In the genomic region with DNA sequence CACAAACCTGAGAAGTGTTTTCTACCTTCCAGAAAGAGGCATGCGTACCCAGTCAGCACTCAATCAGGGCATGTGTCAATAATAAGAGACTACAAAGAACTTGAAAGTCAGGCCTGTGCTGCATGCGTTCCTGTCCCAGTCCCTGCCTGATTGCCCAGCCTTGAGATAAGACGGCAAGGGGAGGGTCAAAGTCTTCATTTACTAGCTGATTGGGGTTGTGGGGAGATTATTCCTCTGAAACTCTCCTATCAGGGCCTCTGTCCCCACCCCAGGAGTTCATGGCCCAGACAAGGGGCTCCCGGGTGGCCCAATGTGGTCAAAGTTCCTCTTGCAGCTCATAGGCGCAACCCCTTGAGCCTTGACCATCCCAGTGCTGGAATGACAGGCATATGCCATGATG, we compare ENCODE assay signal across 10 mouse cellular contexts. TPM values are rescaled to one million over a fixed set of nuclear protein-coding genes. Genes with fewer than 3 reads are reported as not detected.
DNase-seq lines count a peak whose midpoint lies in the region; ATAC-seq and TF ChIP-seq lines count a peak whose summit lies in the region.
"Had no signal": no experiment of that assay in that cellular context is flagged by ENCODE, and none has a peak within 500 bp of the region (broad histone marks: within the 10 kb centered on the region; RNA-seq: fewer than 3 reads in every experiment).

No protein-coding gene starts in this region.

- no peaks in the 10 kb centered on the region for H3K9me3 ChIP-seq in forebrain, embryonic 14.5 days (replicated peaks; ENCODE audit: control insufficient read depth, low read length)
- H3K9me3 ChIP-seq in forebrain, postnatal 0 days (ENCODE audit: low read length), result no peaks in the 10 kb centered on the region
- no peaks in the 10 kb centered on the region for H3K9me3 ChIP-seq in lung, postnatal 0 days (ENCODE audit: low read length)
- no peaks in the 10 kb centered on the region for H3K9me3 ChIP-seq in limb, embryonic 13.5 days
- H3K9me3 ChIP-seq in stomach, embryonic 16.5 days (replicated peaks; ENCODE audit: control insufficient read depth, low read length), result no peaks in the 10 kb centered on the region

- WGBS in forebrain, embryonic 14.5 days, result 84% methylated on average over 5 of the region's 5 CpGs
- WGBS in forebrain, postnatal 0 days, result 84% methylated on average over 5 of the region's 5 CpGs
- 59% methylated on average over 5 of the region's 5 CpGs for WGBS in lung, postnatal 0 days
- 81% methylated on average over 5 of the region's 5 CpGs for WGBS in limb, embryonic 13.5 days
- WGBS in stomach, embryonic 16.5 days, result 56% methylated on average over 5 of the region's 5 CpGs

- TF ChIP-seq CTCF in forebrain, postnatal 0 days (IDR thresholded peaks at IDR 0.05; ENCODE audit: low read depth), result no peak
- TF ChIP-seq CTCF in lung, postnatal 0 days (IDR thresholded peaks at IDR 0.05), result no peak

- no peak overlapping the region for H3K4me3 ChIP-seq in forebrain, embryonic 14.5 days (ENCODE audit: low read depth, low read length)
- no peak overlapping the region for H3K4me3 ChIP-seq in forebrain, postnatal 0 days (ENCODE audit: low read depth, low read length)
- no peak overlapping the region for H3K4me3 ChIP-seq in lung, postnatal 0 days (ENCODE audit: low read depth, low read length)
- no peak overlapping the region for H3K4me3 ChIP-seq in limb, embryonic 13.5 days
- H3K4me3 ChIP-seq in stomach, embryonic 16.5 days (replicated peaks; ENCODE audit: low read length), result no peak overlapping the region

- ATAC-seq in forebrain, embryonic 14.5 days, result no peak
- ATAC-seq in forebrain, postnatal 0 days, result no peak
- ATAC-seq in lung, postnatal 0 days, result no peak
- no peak for ATAC-seq in limb, embryonic 13.5 days (ENCODE audit: low FRiP score, low read depth)
- peak; percentile 24; the same call in 1 of the 2 replicates for ATAC-seq in stomach, embryonic 16.5 days (ENCODE audit: insufficient read depth, low FRiP score)

- H3K27ac ChIP-seq in forebrain, embryonic 14.5 days (ENCODE audit: low read depth, low read length), result no peak overlapping the region
- no peak overlapping the region for H3K27ac ChIP-seq in forebrain, postnatal 0 days (ENCODE audit: low read depth, low read length)
- peak overlapping the region; percentile 32; the same call in 1 of the 2 replicates for H3K27ac ChIP-seq in lung, postnatal 0 days (ENCODE audit: low read length)
- no peak overlapping the region for H3K27ac ChIP-seq in limb, embryonic 13.5 days
- H3K27ac ChIP-seq in stomach, embryonic 16.5 days (ENCODE audit: low read length), result peak overlapping the region; percentile 80

- no peaks in the 10 kb centered on the region for H3K36me3 ChIP-seq in forebrain, embryonic 14.5 days (ENCODE audit: control insufficient read depth, insufficient read depth, low read length)
- H3K36me3 ChIP-seq in forebrain, postnatal 0 days (ENCODE audit: insufficient read depth), result no peaks in the 10 kb centered on the region
- H3K36me3 ChIP-seq in lung, postnatal 0 days (ENCODE audit: insufficient read depth, low read length), result no peaks in the 10 kb centered on the region
- peaks cover 4% of the 10 kb centered on the region; the same call in 1 of the 2 replicates for H3K36me3 ChIP-seq in limb, embryonic 13.5 days
- H3K36me3 ChIP-seq in stomach, embryonic 16.5 days (ENCODE audit: control insufficient read depth, insufficient read depth, low read length), result no peaks in the 10 kb centered on the region

- intact Hi-C loops in gastrocnemius, postnatal 14 days (cut with DNase I; ENCODE audit: low total_unique reads), result no loop called here

- no peak for TF ChIP-seq EP300 in lung, postnatal 0 days (IDR thresholded peaks at IDR 0.05)

- DNase-seq in forebrain, embryonic 14.5 days (ENCODE audit: low spot score), result no peak
- DNase-seq in forebrain, postnatal 0 days, result no peak
- DNase-seq in lung, postnatal 0 days (ENCODE audit: low spot score), result peak; percentile 33
- no peak for DNase-seq in lung, postnatal 10 days
- DNase-seq in cerebellum, postnatal 10 days, result no peak
- DNase-seq in gastrocnemius, postnatal 14 days, result no peak
- DNase-seq: gastrocnemius, adult 2 months; right cerebral cortex, adult 18-20 months had no signal

- peak overlapping the region; percentile 22; the same call in 1 of the 2 replicates for H3K9ac ChIP-seq in forebrain, embryonic 14.5 days (ENCODE audit: low read length)
- no peak overlapping the region for H3K9ac ChIP-seq in forebrain, postnatal 0 days
- H3K9ac ChIP-seq in lung, postnatal 0 days (replicated peaks; ENCODE audit: low read depth), result no peak overlapping the region
- peak overlapping the region; percentile 48; the same call in 1 of the 2 replicates for H3K9ac ChIP-seq in limb, embryonic 13.5 days
- peak overlapping the region; percentile 38 for H3K9ac ChIP-seq in stomach, embryonic 16.5 days (ENCODE audit: low read length)

- no peaks in the 10 kb centered on the region for H3K27me3 ChIP-seq in forebrain, embryonic 14.5 days (replicated peaks; ENCODE audit: control insufficient read depth, insufficient read depth, low read length)
- H3K27me3 ChIP-seq in forebrain, postnatal 0 days (ENCODE audit: insufficient read depth, low read length), result no peaks in the 10 kb centered on the region
- no peaks in the 10 kb centered on the region for H3K27me3 ChIP-seq in lung, postnatal 0 days (replicated peaks; ENCODE audit: insufficient read depth, low read length)
- H3K27me3 ChIP-seq in limb, embryonic 13.5 days, result no peaks in the 10 kb centered on the region
- no peaks in the 10 kb centered on the region for H3K27me3 ChIP-seq in stomach, embryonic 16.5 days (ENCODE audit: control insufficient read depth, insufficient read depth, low read length)

- H3K4me1 ChIP-seq in forebrain, embryonic 14.5 days (ENCODE audit: control insufficient read depth, insufficient read depth, low read length), result peaks cover 12% of the 10 kb centered on the region
- H3K4me1 ChIP-seq in forebrain, postnatal 0 days (ENCODE audit: insufficient read depth), result peaks cover 17% of the 10 kb centered on the region
- peaks cover 24% of the 10 kb centered on the region; the same call in 1 of the 2 replicates for H3K4me1 ChIP-seq in lung, postnatal 0 days (ENCODE audit: insufficient read depth, low read depth, low read length)
- peaks cover 36% of the 10 kb centered on the region for H3K4me1 ChIP-seq in limb, embryonic 13.5 days
- peaks cover 31% of the 10 kb centered on the region for H3K4me1 ChIP-seq in stomach, embryonic 16.5 days (ENCODE audit: control insufficient read depth, insufficient read depth, low read length)

- H3K4me2 ChIP-seq in forebrain, embryonic 14.5 days (ENCODE audit: low read length), result no peak overlapping the region
- H3K4me2 ChIP-seq in forebrain, postnatal 0 days (ENCODE audit: low read depth), result no peak overlapping the region
- H3K4me2 ChIP-seq in lung, postnatal 0 days (replicated peaks; ENCODE audit: low read depth, low read length), result no peak overlapping the region
- H3K4me2 ChIP-seq in limb, embryonic 13.5 days (replicated peaks), result no peak overlapping the region
- peak overlapping the region; percentile 22; the same call in 1 of the 2 replicates for H3K4me2 ChIP-seq in stomach, embryonic 16.5 days (ENCODE audit: low read depth, low read length)

RNA-seq across cellular contexts. Expression of a gene that starts 1.3 kb away (rescaled TPM):
- polyA plus RNA-seq in forebrain, embryonic 14.5 days (2014; fragmentation: Nextera tagmentation; extraction: Ambion mirVana), result 97.6 and 98.9 TPM in 2 replicates
- total RNA-seq in forebrain, postnatal 0 days (2014; rRNA removed), result 110 and 114 TPM in 2 replicates
- polyA plus RNA-seq in forebrain, postnatal 0 days (2015; fragmentation: Nextera tagmentation; extraction: Ambion mirVana), result 126 and 133 TPM in 2 replicates
- polyA plus RNA-seq in lung, postnatal 0 days (2015; fragmentation: Nextera tagmentation; extraction: Ambion mirVana), result 62.5 and 63.2 TPM in 2 replicates
- polyA plus RNA-seq in limb, embryonic 13.5 days (2015; fragmentation: Nextera tagmentation; extraction: Ambion mirVana), result 89.8 and 89.9 TPM in 2 replicates
- 101 and 105 TPM in 2 replicates for polyA plus RNA-seq in stomach, embryonic 16.5 days (2015; fragmentation: Nextera tagmentation; extraction: Ambion mirVana)
- total RNA-seq in gastrocnemius, postnatal 14 days (2021), result 10 to 100 TPM; 31.6 to 34.6 TPM

RNA-seq across cellular contexts. Expression of a gene that starts 13.0 kb away (rescaled TPM):
- polyA plus RNA-seq in forebrain, embryonic 14.5 days (2014; fragmentation: Nextera tagmentation; extraction: Ambion mirVana), result 415 and 532 TPM in 2 replicates
- 450 and 455 TPM in 2 replicates for total RNA-seq in forebrain, postnatal 0 days (2014; rRNA removed)
- 752 and 802 TPM in 2 replicates for polyA plus RNA-seq in forebrain, postnatal 0 days (2015; fragmentation: Nextera tagmentation; extraction: Ambion mirVana)
- polyA plus RNA-seq in lung, postnatal 0 days (2015; fragmentation: Nextera tagmentation; extraction: Ambion mirVana), result 467 and 473 TPM in 2 replicates
- polyA plus RNA-seq in limb, embryonic 13.5 days (2015; fragmentation: Nextera tagmentation; extraction: Ambion mirVana), result 477 and 492 TPM in 2 replicates
- 325 and 351 TPM in 2 replicates for polyA plus RNA-seq in stomach, embryonic 16.5 days (2015; fragmentation: Nextera tagmentation; extraction: Ambion mirVana)
- total RNA-seq in gastrocnemius, postnatal 14 days (2021), result 100 to 1,000 TPM; 660 to 698 TPM

RNA-seq across cellular contexts. Expression of a gene that starts 22.3 kb away (rescaled TPM):
- 0.90 and 1.2 TPM in 2 replicates for polyA plus RNA-seq in forebrain, embryonic 14.5 days (2014; fragmentation: Nextera tagmentation; extraction: Ambion mirVana)
- 1.3 and 1.5 TPM in 2 replicates for total RNA-seq in forebrain, postnatal 0 days (2014; rRNA removed)
- 1.3 and 1.6 TPM in 2 replicates for polyA plus RNA-seq in forebrain, postnatal 0 days (2015; fragmentation: Nextera tagmentation; extraction: Ambion mirVana)
- polyA plus RNA-seq in lung, postnatal 0 days (2015; fragmentation: Nextera tagmentation; extraction: Ambion mirVana), result 4.2 and 4.6 TPM in 2 replicates
- 1.6 and 1.9 TPM in 2 replicates for polyA plus RNA-seq in limb, embryonic 13.5 days (2015; fragmentation: Nextera tagmentation; extraction: Ambion mirVana)
- polyA plus RNA-seq in stomach, embryonic 16.5 days (2015; fragmentation: Nextera tagmentation; extraction: Ambion mirVana), result 9.0 and 11.0 TPM in 2 replicates
- 1 to 10 TPM in 1 of 2 experiments, under 1 TPM in 1; 0.60 to 1.2 TPM for total RNA-seq in gastrocnemius, postnatal 14 days (2021)

RNA-seq across cellular contexts. Expression of a gene that starts 28.0 kb away (rescaled TPM):
- polyA plus RNA-seq in forebrain, embryonic 14.5 days (2014; fragmentation: Nextera tagmentation; extraction: Ambion mirVana), result 12.0 and 17.2 TPM in 2 replicates
- 20.5 and 25.6 TPM in 2 replicates for total RNA-seq in forebrain, postnatal 0 days (2014; rRNA removed)
- 21.0 and 30.5 TPM in 2 replicates for polyA plus RNA-seq in forebrain, postnatal 0 days (2015; fragmentation: Nextera tagmentation; extraction: Ambion mirVana)
- 29.9 and 37.0 TPM in 2 replicates for polyA plus RNA-seq in lung, postnatal 0 days (2015; fragmentation: Nextera tagmentation; extraction: Ambion mirVana)
- polyA plus RNA-seq in limb, embryonic 13.5 days (2015; fragmentation: Nextera tagmentation; extraction: Ambion mirVana), result 68.8 and 69.8 TPM in 2 replicates
- polyA plus RNA-seq in stomach, embryonic 16.5 days (2015; fragmentation: Nextera tagmentation; extraction: Ambion mirVana), result 20.6 and 23.6 TPM in 2 replicates
- total RNA-seq in gastrocnemius, postnatal 14 days (2021), result 1 to 10 TPM; 4.3 to 4.4 TPM

RNA-seq across cellular contexts. Expression of a gene that starts 46.4 kb away (rescaled TPM):
- 0.26 and 0.53 TPM in 2 replicates for polyA plus RNA-seq in forebrain, embryonic 14.5 days (2014; fragmentation: Nextera tagmentation; extraction: Ambion mirVana)
- total RNA-seq in forebrain, postnatal 0 days (2014; rRNA removed), result 0.38 TPM in 1 of 2 replicates, not detected in the other
- 0.31 and 0.39 TPM in 2 replicates for polyA plus RNA-seq in forebrain, postnatal 0 days (2015; fragmentation: Nextera tagmentation; extraction: Ambion mirVana)
- 19.0 and 19.3 TPM in 2 replicates for polyA plus RNA-seq in lung, postnatal 0 days (2015; fragmentation: Nextera tagmentation; extraction: Ambion mirVana)
- 0.28 and 0.53 TPM in 2 replicates for polyA plus RNA-seq in limb, embryonic 13.5 days (2015; fragmentation: Nextera tagmentation; extraction: Ambion mirVana)
- polyA plus RNA-seq in stomach, embryonic 16.5 days (2015; fragmentation: Nextera tagmentation; extraction: Ambion mirVana), result 1.2 TPM in 2 replicates
- total RNA-seq in gastrocnemius, postnatal 14 days (2021), result under 1 TPM; 0.64 to 0.86 TPM

Comparison
In these comparisons a context has a peak if more than half of its experiments do, and no peak if none do; other contexts are left out.
1. H3K9ac ChIP-seq: peak in forebrain, embryonic 14.5 days (single experiment), limb, embryonic 13.5 days (single experiment) and stomach, embryonic 16.5 days (single experiment); none in forebrain, postnatal 0 days (single experiment) and lung, postnatal 0 days (single experiment).
2. H3K27ac ChIP-seq: peak in lung, postnatal 0 days (single experiment) and stomach, embryonic 16.5 days (single experiment); none in forebrain, embryonic 14.5 days (single experiment), forebrain, postnatal 0 days (single experiment) and limb, embryonic 13.5 days (single experiment).